8 mouse cellular contexts compared by ENCODE assay signal in genomic region chr8:105138423-105138822, GRCm38 (mm10). TPM values are rescaled to one million over a fixed set of nuclear protein-coding genes. Genes with fewer than 3 reads are reported as not detected.
DNase-seq lines count a peak whose midpoint lies in the region; ATAC-seq and TF ChIP-seq lines count a peak whose summit lies in the region.

No protein-coding gene starts in this region.

- H3K9me3 ChIP-seq in midbrain, embryonic 14.5 days (ENCODE audit: control insufficient read depth, low read length) = no peaks in the 10 kb centered on the region
- H3K9me3 ChIP-seq in midbrain, embryonic 15.5 days = no peaks in the 10 kb centered on the region
- H3K9me3 ChIP-seq in embryonic facial prominence, embryonic 10.5 days = no peaks in the 10 kb centered on the region
- no peaks in the 10 kb centered on the region for H3K9me3 ChIP-seq in liver, embryonic 14.5 days (ENCODE audit: control insufficient read depth, low read length)

- WGBS in midbrain, embryonic 14.5 days = 27% methylated on average over 4 of the region's 4 CpGs
- 31% methylated on average over 4 of the region's 4 CpGs for WGBS in midbrain, embryonic 15.5 days
- 23% methylated on average over 4 of the region's 4 CpGs for WGBS in embryonic facial prominence, embryonic 10.5 days
- 8% methylated on average over 4 of the region's 4 CpGs for WGBS in kidney, adult 2 months
- 23% methylated on average over 4 of the region's 4 CpGs for WGBS in liver, embryonic 14.5 days (ENCODE audit: insufficient replicate concordance)

- peak; percentile 98 for TF ChIP-seq CTCF in kidney, adult 2 months (conservative IDR thresholded peaks at IDR 0.05; ENCODE audit: insufficient read depth, insufficient read length, low read depth, low read length)
- TF ChIP-seq CTCF in liver, embryonic 14.5 days (IDR thresholded peaks at IDR 0.05; ENCODE audit: low read depth) = peak; percentile 83

- no peak overlapping the region for H3K27ac ChIP-seq in midbrain, embryonic 14.5 days (replicated peaks; ENCODE audit: low read depth, low read length)
- no peak overlapping the region for H3K27ac ChIP-seq in midbrain, embryonic 15.5 days
- no peak overlapping the region for H3K27ac ChIP-seq in embryonic facial prominence, embryonic 10.5 days (replicated peaks)
- no peak overlapping the region for H3K27ac ChIP-seq in kidney, adult 2 months (ENCODE audit: insufficient read depth, low read depth, low read length)
- no peak overlapping the region for H3K27ac ChIP-seq in liver, embryonic 14.5 days

- TF ChIP-seq EP300 in liver, embryonic 14.5 days (IDR thresholded peaks at IDR 0.05; ENCODE audit: low read depth) = no peak

- no peak overlapping the region for H3K9ac ChIP-seq in midbrain, embryonic 14.5 days (replicated peaks; ENCODE audit: low read length)
- H3K9ac ChIP-seq in midbrain, embryonic 15.5 days = no peak overlapping the region
- no peak overlapping the region for H3K9ac ChIP-seq in liver, embryonic 14.5 days (replicated peaks)

- no peak overlapping the region for H3K4me2 ChIP-seq in midbrain, embryonic 14.5 days (ENCODE audit: low read length)
- H3K4me2 ChIP-seq in midbrain, embryonic 15.5 days = no peak overlapping the region
- no peak overlapping the region for H3K4me2 ChIP-seq in liver, embryonic 14.5 days (ENCODE audit: low read depth)

- ATAC-seq in midbrain, embryonic 14.5 days (ENCODE audit: low FRiP score, low TSS enrichment) = no peak
- ATAC-seq in midbrain, embryonic 15.5 days (replicated peaks) = no peak
- ATAC-seq in liver, embryonic 14.5 days (ENCODE audit: insufficient read depth) = no peak

- no peaks in the 10 kb centered on the region for H3K27me3 ChIP-seq in midbrain, embryonic 14.5 days (ENCODE audit: control insufficient read depth, insufficient read depth, low read length)
- H3K27me3 ChIP-seq in midbrain, embryonic 15.5 days (replicated peaks) = no peaks in the 10 kb centered on the region
- H3K27me3 ChIP-seq in embryonic facial prominence, embryonic 10.5 days (replicated peaks; ENCODE audit: low read depth, poor library complexity, severe bottlenecking) = peaks cover 12% of the 10 kb centered on the region
- H3K27me3 ChIP-seq in kidney, adult 2 months (replicated peaks; ENCODE audit: control insufficient read depth, insufficient read depth, low read length) = no peaks in the 10 kb centered on the region
- H3K27me3 ChIP-seq in liver, embryonic 14.5 days (ENCODE audit: control insufficient read depth, insufficient read depth, low read length) = no peaks in the 10 kb centered on the region

- H3K4me3 ChIP-seq in midbrain, embryonic 14.5 days (replicated peaks; ENCODE audit: low read depth, low read length) = no peak overlapping the region
- no peak overlapping the region for H3K4me3 ChIP-seq in midbrain, embryonic 15.5 days
- H3K4me3 ChIP-seq in embryonic facial prominence, embryonic 10.5 days = no peak overlapping the region
- H3K4me3 ChIP-seq in kidney, adult 2 months (ENCODE audit: insufficient read depth, low read depth, low read length) = no peak overlapping the region
- H3K4me3 ChIP-seq in liver, embryonic 14.5 days (ENCODE audit: insufficient read depth in 1 of 2, low read depth in 2 of 2, low read length in 2 of 2) = no peak overlapping the region

- no peaks in the 10 kb centered on the region for H3K4me1 ChIP-seq in midbrain, embryonic 14.5 days (ENCODE audit: control insufficient read depth, insufficient read depth, low read length)
- H3K4me1 ChIP-seq in midbrain, embryonic 15.5 days = no peaks in the 10 kb centered on the region
- peaks cover 3% of the 10 kb centered on the region; the same call in 1 of the 2 replicates for H3K4me1 ChIP-seq in embryonic facial prominence, embryonic 10.5 days
- no peaks in the 10 kb centered on the region for H3K4me1 ChIP-seq in kidney, adult 2 months (ENCODE audit: control insufficient read depth, insufficient read depth, low read length)
- H3K4me1 ChIP-seq in liver, embryonic 14.5 days (replicated peaks; ENCODE audit: control insufficient read depth in 2 of 2, insufficient read depth in 2 of 2, low read length in 1 of 2) = no peaks in the 10 kb centered on the region

- peak; percentile 61 for DNase-seq in midbrain, embryonic 14.5 days
- peak; percentile 92 for DNase-seq in adrenal gland, postnatal 10 days
- DNase-seq in embryonic facial prominence, embryonic 10.5 days (ENCODE audit: low spot score) = peak; percentile 62
- DNase-seq in kidney, adult 2 months = peak; percentile 88
- DNase-seq in liver, embryonic 14.5 days (ENCODE audit: low read depth in 3 of 3, low spot score in 3 of 3) = peak; percentile 10 to 19 (median 13)
- DNase-seq in retina, postnatal 7 days (ENCODE audit: low read depth, low spot score) = peak; percentile 19
- DNase-seq in urinary bladder, postnatal 36 days (ENCODE audit: low spot score in 2 of 2) = peak; percentile 61 to 77

- no peak for TF ChIP-seq POLR2A in kidney, adult 2 months (IDR thresholded peaks at IDR 0.05; ENCODE audit: low read depth, low read length)

- H3K36me3 ChIP-seq in midbrain, embryonic 14.5 days (ENCODE audit: control insufficient read depth, insufficient read depth, low read length) = no peaks in the 10 kb centered on the region
- H3K36me3 ChIP-seq in midbrain, embryonic 15.5 days (replicated peaks) = no peaks in the 10 kb centered on the region
- H3K36me3 ChIP-seq in embryonic facial prominence, embryonic 10.5 days (replicated peaks) = no peaks in the 10 kb centered on the region
- no peaks in the 10 kb centered on the region for H3K36me3 ChIP-seq in kidney, adult 2 months (ENCODE audit: control insufficient read depth, insufficient read depth, low read length)
- H3K36me3 ChIP-seq in liver, embryonic 14.5 days (replicated peaks; ENCODE audit: control insufficient read depth, insufficient read depth, low read depth) = no peaks in the 10 kb centered on the region

RNA-seq across cellular contexts. Expression of gene Ces4a, which starts 6.8 kb away (rescaled TPM):
- polyA plus RNA-seq in midbrain, embryonic 14.5 days (2014; fragmentation: Nextera tagmentation; extraction: Ambion mirVana) = not detected in 2 replicates
- 0.06 TPM in 1 of 2 replicates, not detected in the other for polyA plus RNA-seq in midbrain, embryonic 15.5 days (2015; fragmentation: Nextera tagmentation; extraction: Ambion mirVana)
- total RNA-seq in adrenal gland, postnatal 10 days (2021) = not detected
- not detected in 2 replicates for polyA plus RNA-seq in embryonic facial prominence, embryonic 10.5 days (2016; fragmentation: Nextera tagmentation; extraction: Ambion mirVana)
- 0.03 TPM in 1 of 2 replicates, not detected in the other for polyA plus RNA-seq in kidney, adult 2 months (2012; rRNA removed)
- not detected in 2 replicates for polyA plus RNA-seq in liver, embryonic 14.5 days (2012; rRNA removed)
- not detected in 2 replicates for polyA plus RNA-seq in liver, embryonic 14.5 days (2014; fragmentation: Nextera tagmentation; extraction: Ambion mirVana)

RNA-seq across cellular contexts. Expression of gene Cbfb, which starts 32.1 kb away (rescaled TPM):
- 25.7 and 34.7 TPM in 2 replicates for polyA plus RNA-seq in midbrain, embryonic 14.5 days (2014; fragmentation: Nextera tagmentation; extraction: Ambion mirVana)
- polyA plus RNA-seq in midbrain, embryonic 15.5 days (2015; fragmentation: Nextera tagmentation; extraction: Ambion mirVana) = 20.3 and 22.5 TPM in 2 replicates
- total RNA-seq in adrenal gland, postnatal 10 days (2021) = 10 to 100 TPM; 47.2 to 50.2 TPM
- 67.5 and 73.2 TPM in 2 replicates for polyA plus RNA-seq in embryonic facial prominence, embryonic 10.5 days (2016; fragmentation: Nextera tagmentation; extraction: Ambion mirVana)
- 4.4 and 6.1 TPM in 2 replicates for polyA plus RNA-seq in kidney, adult 2 months (2012; rRNA removed)
- 3.6 and 5.8 TPM in 2 replicates for polyA plus RNA-seq in liver, embryonic 14.5 days (2012; rRNA removed)
- 7.5 and 7.8 TPM in 2 replicates for polyA plus RNA-seq in liver, embryonic 14.5 days (2014; fragmentation: Nextera tagmentation; extraction: Ambion mirVana)

RNA-seq across cellular contexts. Expression of gene Ces3b, which starts 54.9 kb away (rescaled TPM):
- polyA plus RNA-seq in midbrain, embryonic 14.5 days (2014; fragmentation: Nextera tagmentation; extraction: Ambion mirVana) = not detected in 2 replicates
- not detected in 2 replicates for polyA plus RNA-seq in midbrain, embryonic 15.5 days (2015; fragmentation: Nextera tagmentation; extraction: Ambion mirVana)
- total RNA-seq in adrenal gland, postnatal 10 days (2021) = not detected
- polyA plus RNA-seq in embryonic facial prominence, embryonic 10.5 days (2016; fragmentation: Nextera tagmentation; extraction: Ambion mirVana) = not detected in 2 replicates
- polyA plus RNA-seq in kidney, adult 2 months (2012; rRNA removed) = 0.08 TPM in 1 of 2 replicates, not detected in the other
- not detected in 2 replicates for polyA plus RNA-seq in liver, embryonic 14.5 days (2012; rRNA removed)
- polyA plus RNA-seq in liver, embryonic 14.5 days (2014; fragmentation: Nextera tagmentation; extraction: Ambion mirVana) = not detected in 2 replicates

Comparison
In these comparisons a context has a peak if more than half of its experiments do, and no peak if none do; other contexts are left out.
1. DNase-seq: peak in every context shown above with its lines; median percentile 92 in adrenal gland, postnatal 10 days; 88 in kidney, adult 2 months; 69 in urinary bladder, postnatal 36 days; 62 in embryonic facial prominence, embryonic 10.5 days; 61 in midbrain, embryonic 14.5 days; 19 in retina, postnatal 7 days; 13 in liver, embryonic 14.5 days.